Mouse (Mus musculus) CH12.LX (cell line): ENCODE measurements at regions not wholly inside any gene's neighbourhood (a gene's known extent, or its start where the extent isn't known, plus 50 kb on each side); places are given as distances from the start of the nearest gene placed in this dataset.
A peak's percentile ranks its signal among the peaks of the same experiment; 100 is the strongest.

Experiments used
- DNase-seq: peaks from one replicate; pipeline ENCODE4 v3.0.0-alpha.2; 2013; ENCODE audit errors: extremely low read depth
- H3K27ac ChIP-seq: 2 replicates; pipeline ENCODE4 v1.5.1; 2012; ENCODE audit warnings: low read depth, mild to moderate bottlenecking, control low read depth, moderate library complexity; ENCODE audit not compliant: insufficient read depth
- H3K27me3 ChIP-seq: replicated peaks from 2 replicates; pipeline ENCODE3; 2012; ENCODE audit warnings: inconsistent platforms
- H3K36me3 ChIP-seq, 2 experiments: replicated peaks in 1 of 2; 2 replicates each; pipeline versions ENCODE3 to v1.6.1; 2012; ENCODE audit warnings: inconsistent platforms in 1 of 2, low read length in 1 of 2, mild to moderate bottlenecking in 1 of 2, mixed read lengths in 1 of 2, moderate library complexity in 1 of 2; ENCODE audit not compliant: control insufficient read depth in 1 of 2, insufficient read depth in 1 of 2
- H3K4me1 ChIP-seq, 2 experiments: 2 replicates each; pipeline ENCODE4 v1.6.1; 2012; ENCODE audit warnings: inconsistent platforms in 1 of 2, moderate library complexity in 1 of 2; ENCODE audit not compliant: insufficient read depth in 2 of 2, control insufficient read depth in 1 of 2
- H3K4me2 ChIP-seq: 2 replicates; pipeline ENCODE4 v1.6.1; 2012; ENCODE audit warnings: low read depth, mild to moderate bottlenecking, control low read depth; ENCODE audit not compliant: poor library complexity, insufficient read depth, severe bottlenecking
- H3K4me3 ChIP-seq, 3 experiments: fragments of 150-350 bp in 1 of 3; sonication (generic) in 1 of 3; replicated peaks in 1 of 3; 2 replicates each; pipeline versions ENCODE3 to v1.5.1; 2011 to 2012; ENCODE audit warnings: low read depth in 2 of 3, low read length in 2 of 3, mild to moderate bottlenecking in 2 of 3, moderate library complexity in 2 of 3, control low read depth in 1 of 3, improper control_type of control experiment in 1 of 3, inconsistent platforms in 1 of 3, mixed read lengths in 1 of 3; ENCODE audit not compliant: poor library complexity in 1 of 3
- H3K79me2 ChIP-seq: replicated peaks from 2 replicates; pipeline ENCODE4 v1.6.1; 2012; ENCODE audit warnings: mild to moderate bottlenecking, moderate library complexity; ENCODE audit not compliant: control insufficient read depth, poor library complexity, insufficient read depth, severe bottlenecking; ENCODE audit errors: extremely low read depth
- H3K9ac ChIP-seq: 2 replicates; pipeline ENCODE4 v1.6.1; 2012; ENCODE audit warnings: low read depth, mild to moderate bottlenecking, control low read depth, moderate library complexity; ENCODE audit not compliant: insufficient read depth
- H3K9me3 ChIP-seq: replicated peaks from 2 replicates; pipeline ENCODE3; 2012; ENCODE audit warnings: low read length, inconsistent platforms, mixed read lengths
- BHLHE40 ChIP-seq: IDR thresholded peaks from 2 replicates; pipeline ENCODE4 v1.6.1; 2011; ENCODE audit warnings: mild to moderate bottlenecking, low read depth, low read length, improper control_type of control experiment
- CHD2 ChIP-seq: IDR thresholded peaks from 2 replicates; pipeline ENCODE4 v1.6.1; 2011; ENCODE audit warnings: low read length, improper control_type of control experiment
- CTCF ChIP-seq, 2 experiments: IDR thresholded peaks in 1 of 2; conservative IDR thresholded peaks in 1 of 2; 2 replicates each; pipeline ENCODE4 v1.5.1; 2011 to 2012; ENCODE audit warnings: low read depth in 2 of 2, low read length in 2 of 2, improper control_type of control experiment in 1 of 2, inconsistent platforms in 1 of 2, mild to moderate bottlenecking in 1 of 2, moderate library complexity in 1 of 2
- E2F4 ChIP-seq: IDR thresholded peaks from 2 replicates; pipeline ENCODE4 v1.6.1; 2011; ENCODE audit warnings: low read depth, low read length, improper control_type of control experiment; ENCODE audit not compliant: insufficient replicate concordance
- ELF1 ChIP-seq: IDR thresholded peaks from 2 replicates; pipeline ENCODE4 v1.6.1; 2014; ENCODE audit warnings: low read depth, mild to moderate bottlenecking, inconsistent platforms, low read length, improper control_type of control experiment
- EP300 ChIP-seq: IDR thresholded peaks from 2 replicates; pipeline ENCODE4 v1.6.1; 2011; ENCODE audit warnings: low read length, improper control_type of control experiment
- ETS1 ChIP-seq: conservative IDR thresholded peaks from 2 replicates; pipeline ENCODE4 v1.6.1; 2012; ENCODE audit warnings: low read depth, mild to moderate bottlenecking, inconsistent platforms, low read length, improper control_type of control experiment, moderate library complexity
- JUN ChIP-seq: IDR thresholded peaks from 2 replicates; pipeline ENCODE4 v1.6.1; 2011; ENCODE audit warnings: low read depth, mild to moderate bottlenecking, low read length, improper control_type of control experiment, moderate library complexity; ENCODE audit not compliant: insufficient read depth
- JUND ChIP-seq: conservative IDR thresholded peaks from 2 replicates; pipeline ENCODE4 v1.6.1; 2011; ENCODE audit warnings: low read depth, low read length, improper control_type of control experiment
- KAT2A ChIP-seq: IDR thresholded peaks from 2 replicates; pipeline ENCODE4 v1.6.1; 2012; ENCODE audit warnings: low read length, improper control_type of control experiment, inconsistent platforms; ENCODE audit not compliant: insufficient replicate concordance
- MAFK ChIP-seq: IDR thresholded peaks from 2 replicates; pipeline ENCODE4 v1.6.1; 2011; ENCODE audit warnings: low read length, improper control_type of control experiment; ENCODE audit not compliant: insufficient replicate concordance
- MYC ChIP-seq: IDR thresholded peaks from 2 replicates; pipeline ENCODE4 v1.6.1; 2011; ENCODE audit warnings: low read depth, mild to moderate bottlenecking, improper control_type of control experiment, low read length
- NRF1 ChIP-seq: IDR thresholded peaks from 2 replicates; pipeline ENCODE4 v1.6.1; 2014; ENCODE audit warnings: low read depth, mild to moderate bottlenecking, inconsistent platforms, low read length, improper control_type of control experiment, moderate library complexity
- PAX5 ChIP-seq: IDR thresholded peaks from 2 replicates; pipeline ENCODE4 v1.6.1; 2012; ENCODE audit warnings: low read length, inconsistent platforms, mixed read lengths
- RAD21 ChIP-seq: IDR thresholded peaks from 2 replicates; pipeline ENCODE4 v1.6.1; 2011; ENCODE audit warnings: low read depth, mild to moderate bottlenecking, low read length, improper control_type of control experiment, moderate library complexity
- SIN3A ChIP-seq: IDR thresholded peaks from 2 replicates; pipeline ENCODE4 v1.6.1; 2012; ENCODE audit warnings: low read length, improper control_type of control experiment, inconsistent platforms
- TCF12 ChIP-seq: IDR thresholded peaks from 2 replicates; pipeline ENCODE4 v1.6.1; 2014; ENCODE audit warnings: low read depth, mild to moderate bottlenecking, inconsistent platforms, low read length, improper control_type of control experiment
- USF1 ChIP-seq: IDR thresholded peaks from 2 replicates; pipeline ENCODE4 v1.6.1; 2014; ENCODE audit warnings: low read depth, mild to moderate bottlenecking, inconsistent platforms, low read length, improper control_type of control experiment
- ZNF384 ChIP-seq: IDR thresholded peaks from 2 replicates; pipeline ENCODE4 v1.6.1; 2012; ENCODE audit warnings: low read depth, low read length, improper control_type of control experiment, inconsistent platforms
- dilution Hi-C: fragments of 300-500 bp; cut with MboI; formaldehyde crosslinking; loops from 2 replicates; pipeline ENCODE4 v1.14.3; 2020; ENCODE audit warnings: low sequenced_read_pairs; ENCODE audit not compliant: extremely low pct_unique_long_range_greater_than_20kb, extremely low pct_ligation_motif_present
- in situ Hi-C: fragments of 300-500 bp; cut with MboI; formaldehyde crosslinking; loops from 3 replicates; pipeline ENCODE4 v1.14.3; 2019; ENCODE audit warnings: low sequenced_read_pairs, low pct_ligation_motif_present, low pct_unique_long_range_greater_than_20kb, mixed read lengths

DNA sequence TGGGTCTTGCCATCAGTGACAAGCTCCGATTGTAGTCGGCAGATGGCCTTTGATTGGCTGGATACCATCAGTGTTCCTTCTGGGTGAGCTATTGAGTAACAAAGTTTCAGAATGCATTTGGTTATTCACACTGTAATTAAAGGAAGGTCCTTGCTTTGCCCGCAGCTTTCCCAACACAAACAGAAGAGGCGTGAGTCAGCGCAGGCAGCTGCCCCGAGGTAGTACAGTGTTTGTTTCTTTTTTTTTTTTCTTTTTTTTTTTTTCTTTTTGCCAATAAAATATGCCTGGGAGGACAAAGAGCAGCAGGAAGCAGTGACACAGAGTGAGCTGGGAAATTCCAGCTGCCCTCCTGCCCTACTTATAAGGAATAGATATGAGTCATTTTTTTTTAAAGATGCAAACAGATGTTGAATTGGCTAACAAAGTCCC lies 152.3 kb upstream of the Tmc1 start:
- in situ Hi-C loops (no loop called here), dilution Hi-C loops (no loop called here)
- Histone ChIP-seq H3K27ac (no peak overlapping the region), H3K36me3 (no peaks in the 10 kb centered on the region), H3K4me2 (peak overlapping the region; percentile 3; the same call in 1 of the 2 replicates), H3K9ac (no peak overlapping the region), H3K79me2 (no peaks in the 10 kb centered on the region), H3K9me3 (no peaks in the 10 kb centered on the region), H3K4me3 (no peak overlapping the region), H3K27me3 (no peaks in the 10 kb centered on the region), H3K4me1 (peaks cover 11 to 22% of the 10 kb centered on the region in 2 experiments)
- TF ChIP-seq JUN (0 out of 2 replicates have a peak, but pooled peaks have one; percentile 3), TCF12 (no peak), JUND (peak; percentile 25; the same call in 1 of the 2 replicates), ZNF384 (peak; percentile 82), BHLHE40 (0 out of 2 replicates have a peak, but pooled peaks have one; percentile 19), RAD21 (no peak)
- no peak for DNase-seq

DNA sequence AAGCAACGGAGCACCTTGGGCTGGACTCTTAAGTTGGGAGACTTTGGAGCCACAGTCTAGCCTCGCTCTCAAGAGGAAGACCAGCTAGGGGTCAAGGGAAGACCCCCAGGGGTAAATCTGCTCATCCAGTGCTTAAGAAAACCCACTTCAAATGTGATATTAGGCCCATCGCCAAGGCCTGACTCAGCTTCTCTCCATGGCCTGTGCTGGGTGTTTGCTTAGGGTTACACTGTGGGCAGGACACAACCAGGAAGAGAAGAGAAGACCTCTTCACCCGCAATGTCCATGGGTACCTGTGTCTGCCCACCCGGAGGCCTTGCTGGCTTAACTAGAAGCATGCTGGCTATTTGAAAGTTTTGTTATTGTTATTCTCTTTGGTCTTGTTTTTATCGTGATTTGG lies 151.0 kb upstream of the Tmc1 start:
- Histone ChIP-seq H3K4me3 (no peak overlapping the region), H3K36me3 (no peaks in the 10 kb centered on the region), H3K4me2 (no peak overlapping the region), H3K4me1 (peaks cover 11 to 22% of the 10 kb centered on the region in 2 experiments), H3K27ac (no peak overlapping the region), H3K9ac (no peak overlapping the region), H3K79me2 (no peaks in the 10 kb centered on the region), H3K9me3 (no peaks in the 10 kb centered on the region), H3K27me3 (no peaks in the 10 kb centered on the region)
- TF ChIP-seq EP300 (no peak), USF1 (no peak), MAFK (no peak), CTCF (conservative IDR thresholded peaks at IDR 0.05 in 1 of 2, IDR thresholded peaks at IDR 0.05 in 1 of 2; ENCODE audit: low read depth in 2 of 2, low read length in 2 of 2) (no peak), E2F4 (no peak), MYC (no peak), JUN (no peak), RAD21 (no peak), CHD2 (no peak), ETS1 (no peak), TCF12 (no peak), ELF1 (no peak), SIN3A (no peak), NRF1 (no peak), KAT2A (no peak), JUND (no peak), PAX5 (no peak)
- DNase-seq = no peak
- dilution Hi-C loops = no loop called here
- in situ Hi-C loops = no loop called here
